Mouse (Mus musculus): ENCODE results near the gene Rcan2. TPM values are rescaled to one million over a fixed set of nuclear protein-coding genes. Genes with fewer than 3 reads are reported as not detected.

The Rcan2 gene
- total RNA-seq, 2 experiments from 2014 or later = 40.3 to 80.7 TPM

DNA sequence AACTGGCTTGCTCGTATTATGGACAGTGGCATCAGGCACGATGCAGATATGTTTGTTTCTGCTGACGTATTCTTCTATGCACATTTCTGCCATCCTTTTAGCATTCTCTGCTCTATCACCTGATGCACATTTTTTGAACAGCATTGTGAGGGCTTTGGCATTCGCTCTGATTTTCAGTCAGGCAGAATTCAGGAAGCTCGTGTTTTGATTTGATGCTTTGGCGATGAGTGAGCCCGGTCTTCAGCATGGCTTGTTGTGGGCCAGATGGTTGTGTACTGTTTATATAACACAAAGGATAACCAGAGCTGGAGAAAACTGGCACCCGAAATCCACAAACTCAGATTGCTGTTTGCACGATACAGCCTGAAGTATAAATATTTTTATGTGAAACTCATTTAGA, 39.1 kb downstream of the Rcan2 start:
- intact Hi-C loops (cut with DNase I) = no loop called here
- Histone ChIP-seq H3K4me3 (no peak overlapping the region), H3K27ac (no peak overlapping the region)
- no peak for DNase-seq
- no peak for TF ChIP-seq CTCF (IDR thresholded peaks at IDR 0.05)

DNA sequence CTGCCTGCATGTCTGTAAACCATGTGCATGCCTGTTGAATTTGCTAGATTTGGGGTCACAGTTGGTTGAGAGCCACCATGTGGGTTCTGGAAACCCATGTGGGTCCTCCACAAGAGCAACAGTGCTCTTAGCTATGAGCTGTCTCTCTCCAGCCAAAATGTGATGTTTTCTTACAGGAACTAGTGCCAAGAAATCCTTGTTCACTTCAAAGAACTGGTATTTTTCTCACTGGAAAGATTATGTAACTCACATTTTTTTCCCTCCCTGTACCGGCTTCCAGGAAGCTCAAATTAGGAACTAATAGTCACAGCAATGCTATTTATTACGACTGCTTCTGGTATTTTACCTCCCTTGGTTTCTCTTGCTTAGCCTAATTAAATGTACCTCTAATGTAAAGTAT, 45.6 kb downstream of the Rcan2 start:
- no peak for TF ChIP-seq CTCF (IDR thresholded peaks at IDR 0.05)
- no peak overlapping the region for H3K4me3 ChIP-seq
- no peak for DNase-seq
- intact Hi-C loops (cut with DNase I) = loop anchor here (5.0 kb wide), 1 partner anchor 44 kb away; the partner anchor contains the start of gene Rcan2
- peak overlapping the region; percentile 48 for H3K27ac ChIP-seq

DNA sequence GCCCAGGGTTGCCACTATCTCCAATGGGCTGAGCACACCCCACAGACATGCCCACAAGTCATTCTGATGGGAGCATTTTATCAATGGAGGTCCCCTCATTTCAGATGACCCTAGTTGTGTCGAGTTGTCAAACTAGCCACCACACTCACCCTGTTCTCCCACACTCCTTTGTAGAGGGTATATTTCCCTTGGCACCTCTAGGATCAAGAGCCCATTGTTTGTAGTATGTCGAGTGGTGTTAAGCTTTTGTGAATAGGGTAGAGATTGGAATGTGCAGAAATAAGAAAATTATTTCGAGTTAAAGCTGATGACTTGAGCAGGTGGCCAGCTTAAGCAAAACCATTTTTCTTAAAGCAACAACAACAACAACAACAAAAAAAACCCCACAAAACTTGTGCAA, 47.8 kb downstream of the Rcan2 start:
- no peak for DNase-seq
- Histone ChIP-seq H3K27ac (no peak overlapping the region), H3K4me3 (no peak overlapping the region)
- intact Hi-C loops (cut with DNase I) = loop anchor here (5.0 kb wide), 1 partner anchor 47 kb away; the partner anchor contains the start of gene Rcan2
- TF ChIP-seq CTCF (IDR thresholded peaks at IDR 0.05) = no peak

DNA sequence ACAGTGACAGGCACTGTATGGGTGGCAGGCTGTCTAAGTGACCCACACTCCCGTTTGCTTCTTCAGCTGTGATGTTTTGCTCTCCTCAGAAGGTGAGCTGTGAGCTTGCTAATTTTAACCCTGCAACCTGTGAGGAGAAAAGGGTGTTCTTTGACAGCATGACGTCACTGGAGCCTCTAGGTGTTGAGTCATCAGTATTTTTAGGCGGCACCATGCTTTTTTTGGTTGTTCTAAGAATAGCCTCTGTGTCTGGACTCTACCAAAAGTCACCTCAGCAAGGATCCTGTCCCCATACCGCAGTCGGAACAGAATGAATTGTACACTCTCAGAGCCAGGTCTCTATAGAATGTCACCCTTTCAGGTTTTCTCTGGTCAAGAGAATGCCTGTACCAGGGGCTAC, 54.0 kb downstream of the Rcan2 start:
- no peak for DNase-seq

DNA sequence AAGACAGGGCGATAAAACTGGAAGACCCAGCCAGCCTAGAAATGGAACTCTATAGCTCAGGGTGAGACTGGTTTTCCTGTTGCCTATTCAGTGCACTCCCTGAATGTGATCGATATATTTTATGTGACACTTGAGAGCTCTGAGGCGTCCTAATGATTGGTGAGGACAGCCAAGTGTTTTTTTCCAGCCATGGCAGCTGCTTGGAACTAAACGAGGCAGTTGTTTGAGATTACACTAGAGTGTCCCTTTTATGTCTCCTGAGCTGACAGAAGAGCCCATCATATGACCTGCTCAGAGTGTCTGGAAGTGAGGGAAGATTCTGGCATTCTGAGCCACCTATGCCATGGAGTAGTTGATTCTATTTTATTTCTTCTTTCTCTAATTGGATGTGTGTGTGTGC, 54.9 kb downstream of the Rcan2 start:
- intact Hi-C loops (cut with DNase I) = loop anchor here (5.0 kb wide), 1 partner anchor 49 kb away; no protein-coding TSS in a partner anchor
- H3K4me3 ChIP-seq = no peak overlapping the region
- DNase-seq = no peak
- peak overlapping the region; percentile 46; the same call in 1 of the 2 replicates for H3K27ac ChIP-seq
- TF ChIP-seq CTCF (IDR thresholded peaks at IDR 0.05) = no peak

More for the DNA sequence above, 54.0 kb downstream of the Rcan2 start:
- H3K4me3 ChIP-seq = no peak overlapping the region
- intact Hi-C loops (cut with DNase I) = loop anchor here (5.0 kb wide), 1 partner anchor 48 kb away; no protein-coding TSS in a partner anchor
- TF ChIP-seq CTCF (IDR thresholded peaks at IDR 0.05) = no peak
- H3K27ac ChIP-seq = peak overlapping the region; percentile 46

DNA sequence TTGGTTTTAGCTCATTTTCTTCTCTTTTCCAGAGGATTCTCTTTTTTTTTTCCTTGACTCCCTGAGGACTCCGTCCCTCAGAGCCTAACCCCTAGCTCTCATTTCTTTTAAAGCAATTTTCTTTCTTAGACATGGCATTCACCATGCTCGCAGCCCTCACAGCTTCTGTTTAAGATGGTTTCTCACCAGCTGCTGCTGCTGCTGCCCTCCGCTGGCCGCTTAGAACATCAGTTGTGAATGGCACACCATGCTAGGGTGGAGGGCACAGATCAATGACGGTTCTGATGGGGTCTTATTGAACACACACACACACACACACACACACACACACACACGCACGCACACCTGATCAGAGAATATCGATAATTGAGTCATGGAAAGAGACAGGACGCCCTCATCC, 67.7 kb downstream of the Rcan2 start:
- peak; percentile 18; the same call in 1 of the 2 replicates for TF ChIP-seq CTCF (IDR thresholded peaks at IDR 0.05)
- no peak for DNase-seq
- Histone ChIP-seq H3K4me3 (no peak overlapping the region), H3K27ac (no peak overlapping the region)
- intact Hi-C loops (cut with DNase I) = loop anchor here (1.0 kb wide), 2 partner anchors 68 to 170 kb away; partner anchors contain the start of gene Rcan2

DNA sequence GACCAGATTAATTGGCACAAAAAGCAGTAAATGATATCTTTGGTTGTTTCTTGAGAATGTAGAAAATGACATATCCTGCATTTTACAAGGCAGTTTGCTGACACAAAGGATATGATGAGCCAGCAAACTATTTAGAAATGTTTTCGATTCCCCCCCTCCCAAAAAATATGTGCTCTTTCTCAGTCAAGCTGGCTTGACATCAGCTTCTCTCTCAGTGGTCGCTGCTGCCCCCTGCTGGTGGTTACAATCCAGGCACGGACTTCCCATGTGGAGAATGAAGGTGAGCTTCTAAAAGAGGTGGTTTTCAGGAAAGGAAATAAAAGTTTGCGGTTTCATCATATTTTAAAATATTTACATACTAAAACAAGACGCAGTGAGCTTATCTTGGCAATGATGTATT, 68.5 kb downstream of the Rcan2 start:
- Histone ChIP-seq H3K27ac (no peak overlapping the region), H3K4me3 (no peak overlapping the region)
- intact Hi-C loops (cut with DNase I) = loop anchor here (1.0 kb wide), 2 partner anchors 68 to 170 kb away; partner anchors contain the start of gene Rcan2
- peak; percentile 96 for TF ChIP-seq CTCF (IDR thresholded peaks at IDR 0.05)
- peak; percentile 82 for DNase-seq

DNA sequence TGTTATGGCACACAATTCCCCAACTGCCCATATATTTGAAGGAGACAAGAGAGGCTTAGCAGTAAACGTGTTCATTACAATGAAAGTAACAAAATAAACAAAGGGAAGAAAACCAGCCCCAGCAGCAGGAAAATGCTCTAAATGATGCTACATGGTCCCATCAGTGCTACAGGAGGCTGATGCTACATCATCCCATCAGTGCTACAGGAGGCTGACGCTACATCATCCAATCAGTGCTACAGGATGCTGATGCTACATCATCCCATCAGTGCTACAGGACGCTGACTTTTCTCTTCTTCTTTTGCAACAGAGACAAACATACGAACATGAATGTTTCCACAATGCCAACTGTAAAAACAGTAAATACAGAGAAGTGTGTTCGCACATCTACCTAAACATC, 73.3 kb downstream of the Rcan2 start:
- no peak for DNase-seq
- Histone ChIP-seq H3K4me3 (no peak overlapping the region), H3K27ac (no peak overlapping the region)
- TF ChIP-seq CTCF (IDR thresholded peaks at IDR 0.05) = no peak
- intact Hi-C loops (cut with DNase I) = no loop called here

DNA sequence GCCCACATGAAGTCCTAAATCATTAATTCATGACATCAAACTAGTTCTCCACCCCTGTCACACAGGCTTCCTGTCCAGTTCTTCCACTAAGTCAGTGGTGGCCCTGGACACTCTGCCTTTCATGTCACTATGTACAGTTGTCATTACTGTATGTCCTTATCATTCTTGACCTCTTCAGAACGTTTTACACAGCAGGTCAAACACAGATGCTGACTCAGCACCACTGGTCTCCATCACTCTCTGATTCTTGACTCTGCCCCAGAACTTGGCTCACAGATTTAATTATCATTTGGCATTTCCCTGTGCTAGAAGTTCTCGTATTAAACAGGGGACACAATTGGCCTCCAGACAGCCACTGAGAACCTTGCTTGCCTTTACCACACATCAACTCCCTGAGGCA, 76.3 kb downstream of the Rcan2 start:
- no peak overlapping the region for H3K4me3 ChIP-seq
- TF ChIP-seq CTCF (IDR thresholded peaks at IDR 0.05) = no peak
- no peak for DNase-seq
- intact Hi-C loops (cut with DNase I) = no loop called here
- H3K27ac ChIP-seq = no peak overlapping the region

DNA sequence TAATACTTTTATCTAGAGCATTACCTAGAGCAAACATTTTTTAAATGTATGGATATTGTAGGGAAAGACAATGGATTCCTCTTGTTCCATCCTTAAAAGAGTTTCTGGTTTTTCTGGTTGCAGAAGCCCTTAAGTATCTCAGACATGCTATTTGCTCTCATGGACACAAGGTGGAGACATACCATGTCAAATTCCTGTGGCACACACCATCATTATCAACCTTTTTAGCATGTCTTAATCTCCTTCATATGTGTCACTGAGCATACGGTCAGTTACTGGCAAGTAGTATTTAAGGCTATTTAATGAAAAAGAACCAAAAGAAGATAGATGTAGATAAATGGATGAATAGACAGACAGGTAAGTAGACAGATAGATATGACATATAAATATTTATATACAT, 81.9 kb downstream of the Rcan2 start:
- DNase-seq = no peak
- TF ChIP-seq CTCF (IDR thresholded peaks at IDR 0.05) = peak; percentile 77
- Histone ChIP-seq H3K4me3 (no peak overlapping the region), H3K27ac (no peak overlapping the region)
- intact Hi-C loops (cut with DNase I) = loop anchor here (1.0 to 2.0 kb wide), 2 partner anchors 155 to 248 kb away; no protein-coding TSS in a partner anchor

DNA sequence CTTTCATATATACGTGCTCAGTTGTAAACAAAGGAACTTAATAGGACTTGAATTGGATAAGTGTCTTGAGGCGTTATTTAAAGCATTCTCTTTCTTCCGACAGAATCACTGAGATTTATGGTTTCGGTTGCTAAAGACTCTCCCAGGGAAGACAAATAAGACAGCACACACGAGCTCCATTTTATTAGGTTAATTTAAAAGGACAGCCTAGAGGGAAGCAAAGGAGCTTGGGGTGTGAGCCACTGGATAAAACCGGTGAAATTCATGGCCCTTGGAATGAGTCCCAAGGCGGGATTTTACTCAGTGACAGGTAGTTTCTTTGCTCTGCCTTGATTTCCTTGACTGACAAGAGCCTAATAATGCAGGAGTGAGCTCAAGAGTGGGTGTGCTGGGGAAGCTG, 85.1 kb downstream of the Rcan2 start:
- no peak overlapping the region for H3K4me3 ChIP-seq
- no peak for TF ChIP-seq CTCF (IDR thresholded peaks at IDR 0.05)
- no peak for DNase-seq
- intact Hi-C loops (cut with DNase I) = no loop called here
- H3K27ac ChIP-seq = no peak overlapping the region

DNA sequence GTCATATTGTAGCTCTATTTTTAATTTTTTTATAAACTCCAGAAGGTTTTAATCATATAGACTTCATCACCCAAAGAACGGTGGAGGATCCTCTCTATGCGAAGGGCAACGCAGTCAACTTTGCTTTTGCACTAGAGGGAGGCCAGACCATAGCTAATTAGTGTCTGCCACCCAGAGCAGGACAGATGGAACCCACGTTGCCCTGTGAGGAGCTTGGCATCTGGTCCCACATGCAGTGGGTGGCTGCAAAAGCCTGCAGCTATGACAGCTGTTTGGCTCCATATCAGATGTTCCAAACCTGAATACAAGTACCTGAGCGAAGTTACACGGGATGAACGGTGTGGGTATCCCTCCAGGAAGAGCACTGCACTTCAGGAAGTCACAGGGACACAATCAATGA, 86.8 kb downstream of the Rcan2 start:
- H3K4me3 ChIP-seq = no peak overlapping the region

DNA sequence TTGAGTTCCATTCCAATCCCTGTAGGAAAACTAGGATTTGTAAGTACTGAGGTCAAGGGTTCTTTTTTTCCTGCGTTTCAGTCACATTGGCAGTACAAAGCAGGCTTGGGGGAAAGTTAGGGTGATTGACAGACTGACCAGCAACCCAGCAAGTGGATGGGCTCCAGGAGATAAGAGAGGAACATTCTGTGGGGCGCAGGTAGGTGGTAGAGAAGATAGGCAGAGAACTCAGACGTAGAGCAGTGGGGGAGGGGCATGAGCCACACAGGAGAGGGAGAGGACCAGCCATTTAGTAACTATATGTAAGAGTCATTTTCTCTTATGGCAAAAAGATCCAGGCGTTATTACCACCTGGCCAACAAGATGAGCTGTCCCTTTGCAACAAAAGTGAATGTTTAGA, 96.2 kb downstream of the Rcan2 start:
- Histone ChIP-seq H3K4me3 (no peak overlapping the region), H3K27ac (no peak overlapping the region)
- TF ChIP-seq CTCF (IDR thresholded peaks at IDR 0.05) = no peak
- intact Hi-C loops (cut with DNase I) = no loop called here
- DNase-seq = no peak

More for the DNA sequence above, 86.8 kb downstream of the Rcan2 start:
- TF ChIP-seq CTCF (IDR thresholded peaks at IDR 0.05) = no peak
- intact Hi-C loops (cut with DNase I) = no loop called here
- no peak for DNase-seq
- H3K27ac ChIP-seq = no peak overlapping the region

DNA sequence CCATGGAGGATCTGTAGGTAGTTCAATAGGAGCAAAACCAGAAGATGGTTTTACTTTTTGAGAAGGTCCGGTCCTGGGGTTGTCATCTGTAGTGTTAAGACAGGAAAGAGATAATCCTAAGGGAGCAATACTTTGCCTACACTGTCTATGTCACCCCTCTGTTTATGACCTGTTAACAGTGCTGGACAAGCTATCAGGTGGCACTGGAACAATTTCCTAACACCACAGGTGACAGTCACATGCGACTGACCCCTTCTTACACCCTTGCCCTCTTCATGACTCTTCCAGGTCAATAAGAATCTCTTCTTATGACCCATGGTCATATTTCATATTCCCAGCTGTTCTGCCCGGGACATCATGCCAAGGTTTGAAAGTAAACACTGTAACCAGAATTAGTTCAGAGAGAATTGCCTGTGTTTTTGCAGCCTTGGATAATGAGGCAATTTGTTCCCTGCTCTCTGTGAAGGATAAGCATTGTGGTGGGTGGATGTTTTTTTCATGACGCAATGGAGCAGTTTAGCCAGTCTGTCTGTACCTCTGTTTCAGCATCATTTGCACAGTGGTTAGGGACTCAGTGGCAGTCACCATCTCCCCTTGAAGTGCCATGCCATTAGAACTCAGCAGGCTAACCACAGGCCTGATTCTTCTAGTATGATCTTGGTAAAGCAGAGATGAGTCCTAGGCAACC, 98.4 kb downstream of the Rcan2 start:
- no peak for TF ChIP-seq CTCF (IDR thresholded peaks at IDR 0.05)
- Histone ChIP-seq H3K27ac (peak overlapping the region; percentile 67), H3K4me3 (no peak overlapping the region)
- peak; percentile 43 for DNase-seq
- intact Hi-C loops (cut with DNase I) = no loop called here

All from gastrocnemius, adult 2 months (tissue).